Mouse (Mus musculus) stomach, postnatal 0 days (tissue): ENCODE data around the gene 1810013L24Rik.
A peak's percentile ranks its signal among the peaks of the same experiment; 100 is the strongest.

Source experiments
- CTCF ChIP-seq: IDR thresholded peaks from 2 replicates; pipeline ENCODE4 v1.5.1; 2016; ENCODE audit warnings: antibody characterized with exemption, low read depth, mild to moderate bottlenecking, moderate library complexity
- EP300 ChIP-seq: optimal IDR thresholded peaks from 2 replicates; pipeline ENCODE3; 2016; ENCODE audit warnings: antibody characterized with exemption

- TF ChIP-seq CTCF (peak; percentile 70), EP300 (peak; percentile 26)
Observed at GRCm38 (mm10) chr16:8828636-8829563, 1.0 kb upstream of the 1810013L24Rik start.
